Mouse (Mus musculus) megakaryocyte, embryonic 14.5 days (primary cell): ENCODE results near the gene Bnc2.

Experiments
- FLI1 ChIP-seq: IDR thresholded peaks from 2 replicates; pipeline ENCODE4 v1.6.1; 2012; ENCODE audit warnings: low read length, inconsistent platforms, mixed read lengths
- GATA1 ChIP-seq: IDR thresholded peaks from 3 replicates; pipeline ENCODE4 v1.6.1; 2012; ENCODE audit warnings: mixed read lengths, low read length, inconsistent platforms, borderline replicate concordance

- TF ChIP-seq GATA1 (no peak), FLI1 (no peak)
Observed at GRCm38 (mm10) chr4:84278156-84278555, 396.9 kb downstream of the Bnc2 start.
